10 mouse cellular contexts compared by ENCODE assay signal in the genomic region with DNA sequence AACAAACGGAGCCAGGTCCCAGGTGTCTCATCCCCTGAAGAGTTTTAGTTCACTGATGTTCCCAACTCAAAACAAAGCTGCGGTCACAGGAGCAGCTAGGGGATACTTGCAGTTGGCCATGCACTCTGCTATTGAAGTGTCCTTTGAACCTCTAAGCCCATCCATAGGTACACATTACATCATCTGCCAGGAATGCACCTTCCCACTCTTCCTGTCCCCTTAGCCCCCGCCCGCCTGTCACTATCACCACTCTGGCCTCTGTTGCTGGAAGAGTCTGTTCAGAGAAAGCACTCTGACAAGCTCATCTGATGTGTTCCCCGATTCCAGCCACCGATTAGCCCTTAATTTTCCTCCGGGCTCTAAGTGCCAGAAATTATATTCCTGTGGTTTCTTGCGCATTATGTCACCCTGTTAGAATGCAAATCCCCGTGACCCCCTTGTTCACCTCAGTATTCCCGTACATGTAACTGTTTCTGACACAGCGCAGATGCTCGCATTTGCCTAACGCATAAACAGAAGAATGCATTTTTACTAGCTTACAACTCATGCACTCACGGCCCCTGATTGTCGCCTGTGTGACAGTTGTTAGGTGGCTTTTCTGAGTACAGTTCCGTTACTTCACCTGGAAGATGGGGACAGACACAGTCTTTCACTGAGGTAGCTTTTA.
DNase-seq lines count a peak whose midpoint lies in the region; ATAC-seq and TF ChIP-seq lines count a peak whose summit lies in the region.
"Had no signal": no experiment of that assay in that cellular context is flagged by ENCODE, and none has a peak within 500 bp of the region (broad histone marks: within the 10 kb centered on the region; RNA-seq: fewer than 3 reads in every experiment).

No protein-coding gene starts in this region.

- 37% methylated on average over 16 of the region's 16 CpGs for WGBS in heart, postnatal 0 days
- WGBS in stomach, embryonic 15.5 days, result 42% methylated on average over 16 of the region's 16 CpGs
- WGBS in stomach, postnatal 0 days, result 35% methylated on average over 16 of the region's 16 CpGs
- WGBS in hindbrain, embryonic 14.5 days, result 64% methylated on average over 16 of the region's 16 CpGs

- DNase-seq in heart, postnatal 0 days (ENCODE audit: low spot score), result no peak
- no peak for DNase-seq in heart, postnatal 36 days
- DNase-seq in stomach, postnatal 0 days (ENCODE audit: low spot score), result no peak
- peak; percentile 39 for DNase-seq in liver
- DNase-seq in adrenal gland, postnatal 4 days (ENCODE audit: low spot score in 2 of 2), result no peak
- DNase-seq in right cerebral cortex, postnatal 14 days, result no peak
- DNase-seq in hindbrain, embryonic 14.5 days (ENCODE audit: low spot score), result no peak
- DNase-seq: spleen, adult 18-20 months had no signal

- H3K9ac ChIP-seq in heart, postnatal 0 days (replicated peaks; ENCODE audit: low read depth, low read length), result no peak overlapping the region
- no peak overlapping the region for H3K9ac ChIP-seq in stomach, embryonic 15.5 days
- no peak overlapping the region for H3K9ac ChIP-seq in stomach, postnatal 0 days (ENCODE audit: low read length)
- no peak overlapping the region for H3K9ac ChIP-seq in hindbrain, embryonic 14.5 days
- H3K9ac ChIP-seq: midbrain, embryonic 12.5 days had no signal

- no peak overlapping the region for H3K4me3 ChIP-seq in heart, postnatal 0 days (ENCODE audit: low read depth, low read length)
- no peak overlapping the region for H3K4me3 ChIP-seq in stomach, embryonic 15.5 days (replicated peaks)
- H3K4me3 ChIP-seq in stomach, postnatal 0 days (ENCODE audit: low read depth, low read length), result no peak overlapping the region
- H3K4me3 ChIP-seq in hindbrain, embryonic 14.5 days (replicated peaks; ENCODE audit: low read length), result no peak overlapping the region
- H3K4me3 ChIP-seq: midbrain, embryonic 12.5 days had no signal

- ATAC-seq in heart, postnatal 0 days (ENCODE audit: insufficient read depth, low read depth), result 0 out of 2 replicates have a peak, but pooled peaks have one; percentile 14
- ATAC-seq in stomach, embryonic 15.5 days (ENCODE audit: insufficient read depth, low FRiP score, low read depth), result peak; percentile 39; the same call in 1 of the 2 replicates
- no peak for ATAC-seq in stomach, postnatal 0 days (ENCODE audit: low FRiP score, low TSS enrichment)
- no peak for ATAC-seq in hindbrain, embryonic 14.5 days (ENCODE audit: low FRiP score)

- H3K4me1 ChIP-seq in heart, postnatal 0 days (ENCODE audit: control insufficient read depth, insufficient read depth), result no peaks in the 10 kb centered on the region
- H3K4me1 ChIP-seq in stomach, embryonic 15.5 days, result peaks cover 11% of the 10 kb centered on the region
- H3K4me1 ChIP-seq in stomach, postnatal 0 days (replicated peaks; ENCODE audit: control insufficient read depth, insufficient read depth), result no peaks in the 10 kb centered on the region
- no peaks in the 10 kb centered on the region for H3K4me1 ChIP-seq in hindbrain, embryonic 14.5 days (replicated peaks; ENCODE audit: control insufficient read depth, insufficient read depth, low read length)

- H3K9me3 ChIP-seq in heart, postnatal 0 days (replicated peaks; ENCODE audit: control insufficient read depth, low read length), result no peaks in the 10 kb centered on the region
- no peaks in the 10 kb centered on the region for H3K9me3 ChIP-seq in stomach, embryonic 15.5 days
- no peaks in the 10 kb centered on the region for H3K9me3 ChIP-seq in stomach, postnatal 0 days (ENCODE audit: control insufficient read depth, low read length)
- H3K9me3 ChIP-seq in hindbrain, embryonic 14.5 days (ENCODE audit: control insufficient read depth, low read length), result no peaks in the 10 kb centered on the region
- H3K9me3 ChIP-seq: midbrain, embryonic 12.5 days had no signal

- TF ChIP-seq EP300 in heart, postnatal 0 days (IDR thresholded peaks at IDR 0.05; ENCODE audit: low read depth), result no peak
- no peak for TF ChIP-seq EP300 in stomach, postnatal 0 days (optimal IDR thresholded peaks at IDR 0.05)

- no peaks in the 10 kb centered on the region for H3K27me3 ChIP-seq in heart, postnatal 0 days (ENCODE audit: control insufficient read depth, insufficient read depth, low read length)
- H3K27me3 ChIP-seq in stomach, embryonic 15.5 days (replicated peaks), result no peaks in the 10 kb centered on the region
- H3K27me3 ChIP-seq in stomach, postnatal 0 days (ENCODE audit: control insufficient read depth, insufficient read depth, low read length), result no peaks in the 10 kb centered on the region
- no peaks in the 10 kb centered on the region for H3K27me3 ChIP-seq in hindbrain, embryonic 14.5 days (ENCODE audit: control insufficient read depth, insufficient read depth, low read length)
- H3K27me3 ChIP-seq: midbrain, embryonic 12.5 days had no signal

- TF ChIP-seq CTCF in heart, postnatal 0 days (IDR thresholded peaks at IDR 0.05; ENCODE audit: low read depth), result no peak
- TF ChIP-seq CTCF in stomach, postnatal 0 days (IDR thresholded peaks at IDR 0.05; ENCODE audit: low read depth), result no peak

- no peak overlapping the region for H3K27ac ChIP-seq in heart, postnatal 0 days (ENCODE audit: low read depth)
- no peak overlapping the region for H3K27ac ChIP-seq in stomach, embryonic 15.5 days
- H3K27ac ChIP-seq in stomach, postnatal 0 days (replicated peaks), result no peak overlapping the region
- H3K27ac ChIP-seq in hindbrain, embryonic 14.5 days, result no peak overlapping the region
- H3K27ac ChIP-seq: midbrain, embryonic 12.5 days had no signal

- no peaks in the 10 kb centered on the region for H3K36me3 ChIP-seq in heart, postnatal 0 days (replicated peaks; ENCODE audit: control insufficient read depth, insufficient read depth, low read length)
- H3K36me3 ChIP-seq in stomach, embryonic 15.5 days, result no peaks in the 10 kb centered on the region
- no peaks in the 10 kb centered on the region for H3K36me3 ChIP-seq in stomach, postnatal 0 days (ENCODE audit: control insufficient read depth, insufficient read depth, low read length)
- no peaks in the 10 kb centered on the region for H3K36me3 ChIP-seq in hindbrain, embryonic 14.5 days (replicated peaks; ENCODE audit: control insufficient read depth, insufficient read depth)
- H3K36me3 ChIP-seq: midbrain, embryonic 12.5 days had no signal

- H3K4me2 ChIP-seq in heart, postnatal 0 days (ENCODE audit: low read depth, low read length), result no peak overlapping the region
- H3K4me2 ChIP-seq in stomach, embryonic 15.5 days, result no peak overlapping the region
- no peak overlapping the region; the same call in 1 of the 2 replicates for H3K4me2 ChIP-seq in stomach, postnatal 0 days (replicated peaks; ENCODE audit: low read depth)
- no peak overlapping the region for H3K4me2 ChIP-seq in hindbrain, embryonic 14.5 days (replicated peaks)
- H3K4me2 ChIP-seq: midbrain, embryonic 12.5 days had no signal

- intact Hi-C loops in heart, postnatal 36 days (cut with DNase I), result no loop called here

Comparison
In these comparisons a context has a peak if more than half of its experiments do, and no peak if none do; other contexts are left out.
1. ATAC-seq: peak in heart, postnatal 0 days (single experiment) and stomach, embryonic 15.5 days (single experiment); none in stomach, postnatal 0 days (single experiment) and hindbrain, embryonic 14.5 days (single experiment).